Mouse (Mus musculus): ENCODE measurements around the gene Gda. TPM values are rescaled to one million over a fixed set of nuclear protein-coding genes. Genes with fewer than 3 reads are reported as not detected.

Gene Gda
- polyA plus RNA-seq (2016; fragmentation: Nextera tagmentation; extraction: Ambion mirVana), result not detected in 2 replicates

- Histone ChIP-seq H3K4me3 (peak within 1 kb of the TSS; percentile 59), H3K9me3 (peaks cover 8% of the 10 kb centered on the region; the same call in 1 of the 2 replicates), H3K36me3 (no peaks in the 10 kb centered on the region), H3K27ac (peak within 1 kb of the TSS; percentile 45; the same call in 1 of the 2 replicates), H3K27me3 (ENCODE audit: insufficient read depth, poor library complexity, severe bottlenecking) (peaks cover 33% of the 10 kb centered on the region), H3K4me1 (replicated peaks) (peaks cover 10% of the 10 kb centered on the region)
- 74% methylated on average over 2 of the region's 2 CpGs for WGBS
- no peak for DNase-seq (ENCODE audit: low spot score)
These were observed at the start of gene Gda for GRCm38 (mm10) chr19:21473345-21473744. Gda (minus strand) TSS chr19:21473445.

GRCm38 (mm10) chr19:21520280-21520679 lies 47.0 kb upstream of the Gda start:
- no peak for DNase-seq (ENCODE audit: low spot score)
- no peak overlapping the region for H3K27ac ChIP-seq
- no peaks in the 10 kb centered on the region for H3K36me3 ChIP-seq
- WGBS, result 82% methylated on average over 2 of the region's 2 CpGs
- no peaks in the 10 kb centered on the region for H3K9me3 ChIP-seq
- no peaks in the 10 kb centered on the region for H3K27me3 ChIP-seq (ENCODE audit: insufficient read depth, poor library complexity, severe bottlenecking)
- H3K4me1 ChIP-seq (replicated peaks), result no peaks in the 10 kb centered on the region
- no peak overlapping the region for H3K4me3 ChIP-seq

GRCm38 (mm10) chr19:21510116-21510515 lies 36.9 kb upstream of the Gda start:
- H3K27ac ChIP-seq, result no peak overlapping the region
- DNase-seq (ENCODE audit: low spot score), result peak; percentile 26
- no peaks in the 10 kb centered on the region for H3K36me3 ChIP-seq
- no peaks in the 10 kb centered on the region for H3K9me3 ChIP-seq
- no peak overlapping the region for H3K4me3 ChIP-seq
- WGBS, result 65% methylated on average over 3 of the region's 3 CpGs
- H3K4me1 ChIP-seq (replicated peaks), result no peaks in the 10 kb centered on the region
- H3K27me3 ChIP-seq (ENCODE audit: insufficient read depth, poor library complexity, severe bottlenecking), result no peaks in the 10 kb centered on the region

GRCm38 (mm10) chr19:21507561-21508232 lies 34.5 kb upstream of the Gda start:
- Histone ChIP-seq H3K4me3 (no peak overlapping the region), H3K27me3 (ENCODE audit: insufficient read depth, poor library complexity, severe bottlenecking) (no peaks in the 10 kb centered on the region), H3K27ac (no peak overlapping the region), H3K36me3 (no peaks in the 10 kb centered on the region), H3K9me3 (no peaks in the 10 kb centered on the region), H3K4me1 (replicated peaks) (no peaks in the 10 kb centered on the region)
- DNase-seq (ENCODE audit: low spot score), result no peak
- 89% methylated on average over 7 of the region's 7 CpGs for WGBS

- WGBS, result 80% methylated on average over 2 of the region's 2 CpGs
- DNase-seq (ENCODE audit: low spot score), result no peak
These were observed 33.9 kb upstream of the Gda start for GRCm38 (mm10) chr19:21507133-21507532.

GRCm38 (mm10) chr19:21504716-21505115 lies 31.5 kb upstream of the Gda start:
- Histone ChIP-seq H3K4me1 (replicated peaks) (no peaks in the 10 kb centered on the region), H3K27me3 (ENCODE audit: insufficient read depth, poor library complexity, severe bottlenecking) (no peaks in the 10 kb centered on the region), H3K36me3 (no peaks in the 10 kb centered on the region), H3K27ac (no peak overlapping the region), H3K9me3 (no peaks in the 10 kb centered on the region), H3K4me3 (no peak overlapping the region)
- 79% methylated on average over 2 of the region's 2 CpGs for WGBS
- no peak for DNase-seq (ENCODE audit: low spot score)

More at GRCm38 (mm10) chr19:21507133-21507532, 33.9 kb upstream of the Gda start:
- Histone ChIP-seq H3K9me3 (no peaks in the 10 kb centered on the region), H3K4me3 (no peak overlapping the region), H3K27ac (no peak overlapping the region), H3K36me3 (no peaks in the 10 kb centered on the region), H3K4me1 (replicated peaks) (no peaks in the 10 kb centered on the region), H3K27me3 (ENCODE audit: insufficient read depth, poor library complexity, severe bottlenecking) (no peaks in the 10 kb centered on the region)

- H3K4me3 ChIP-seq, result no peak overlapping the region
- H3K27me3 ChIP-seq (ENCODE audit: insufficient read depth, poor library complexity, severe bottlenecking), result no peaks in the 10 kb centered on the region
- 88% methylated on average over 2 of the region's 2 CpGs for WGBS
- DNase-seq (ENCODE audit: low spot score), result no peak
- no peaks in the 10 kb centered on the region for H3K9me3 ChIP-seq
- no peak overlapping the region for H3K27ac ChIP-seq
- no peaks in the 10 kb centered on the region for H3K36me3 ChIP-seq
- H3K4me1 ChIP-seq (replicated peaks), result no peaks in the 10 kb centered on the region
These were observed 26.2 kb upstream of the Gda start for GRCm38 (mm10) chr19:21499394-21499983.

GRCm38 (mm10) chr19:21495817-21496216 lies 22.6 kb upstream of the Gda start:
- 84% methylated on average over 4 of the region's 4 CpGs for WGBS
- Histone ChIP-seq H3K9me3 (no peaks in the 10 kb centered on the region), H3K4me1 (replicated peaks) (no peaks in the 10 kb centered on the region), H3K27me3 (ENCODE audit: insufficient read depth, poor library complexity, severe bottlenecking) (no peaks in the 10 kb centered on the region), H3K4me3 (no peak overlapping the region), H3K27ac (no peak overlapping the region), H3K36me3 (no peaks in the 10 kb centered on the region)
- DNase-seq (ENCODE audit: low spot score), result no peak

- DNase-seq (ENCODE audit: low spot score), result no peak
- Histone ChIP-seq H3K27me3 (ENCODE audit: insufficient read depth, poor library complexity, severe bottlenecking) (no peaks in the 10 kb centered on the region), H3K27ac (no peak overlapping the region), H3K4me1 (replicated peaks) (no peaks in the 10 kb centered on the region), H3K4me3 (no peak overlapping the region), H3K9me3 (no peaks in the 10 kb centered on the region), H3K36me3 (no peaks in the 10 kb centered on the region)
- 82% methylated on average over 10 of the region's 10 CpGs for WGBS
These were observed 20.7 kb upstream of the Gda start for GRCm38 (mm10) chr19:21493807-21494521.

GRCm38 (mm10) chr19:21491391-21491790 lies 18.1 kb upstream of the Gda start:
- Histone ChIP-seq H3K4me1 (replicated peaks) (no peaks in the 10 kb centered on the region), H3K27me3 (ENCODE audit: insufficient read depth, poor library complexity, severe bottlenecking) (no peaks in the 10 kb centered on the region), H3K4me3 (no peak overlapping the region), H3K27ac (no peak overlapping the region), H3K9me3 (no peaks in the 10 kb centered on the region), H3K36me3 (no peaks in the 10 kb centered on the region)
- no peak for DNase-seq (ENCODE audit: low spot score)

GRCm38 (mm10) chr19:21487124-21487944 lies 14.1 kb upstream of the Gda start:
- Histone ChIP-seq H3K9me3 (no peaks in the 10 kb centered on the region), H3K36me3 (no peaks in the 10 kb centered on the region), H3K27me3 (ENCODE audit: insufficient read depth, poor library complexity, severe bottlenecking) (no peaks in the 10 kb centered on the region), H3K27ac (no peak overlapping the region), H3K4me1 (replicated peaks) (no peaks in the 10 kb centered on the region), H3K4me3 (no peak overlapping the region)
- DNase-seq (ENCODE audit: low spot score), result no peak
- WGBS, result 86% methylated on average over 5 of the region's 5 CpGs

GRCm38 (mm10) chr19:21482096-21482495 lies 8.9 kb upstream of the Gda start:
- Histone ChIP-seq H3K27me3 (ENCODE audit: insufficient read depth, poor library complexity, severe bottlenecking) (no peaks in the 10 kb centered on the region), H3K4me1 (replicated peaks) (no peaks in the 10 kb centered on the region), H3K4me3 (no peak overlapping the region), H3K36me3 (no peaks in the 10 kb centered on the region), H3K27ac (no peak overlapping the region), H3K9me3 (no peaks in the 10 kb centered on the region)
- WGBS, result 73% methylated on average over 2 of the region's 2 CpGs
- DNase-seq (ENCODE audit: low spot score), result no peak

Measured in hindbrain, embryonic 10.5 days (tissue).